Mouse (Mus musculus) testis, adult 2 months (tissue): Measurements from ENCODE around the gene Klhl7. TPM values are rescaled to one million over a fixed set of nuclear protein-coding genes. Genes with fewer than 3 reads are reported as not detected.
A peak's percentile ranks its signal among the peaks of the same experiment; 100 is the strongest.

Experiments
- H3K27ac ChIP-seq: fragments of 200-500 bp; 2 replicates; pipeline ENCODE4 v1.5.1; 2012; ENCODE audit warnings: low read depth, low read length; ENCODE audit not compliant: control insufficient read depth, insufficient read depth
- H3K27me3 ChIP-seq: fragments of 200-500 bp; 2 replicates; pipeline ENCODE4 v1.6.1; 2012; ENCODE audit warnings: mild to moderate bottlenecking, low read length, moderate library complexity; ENCODE audit not compliant: control insufficient read depth, insufficient read depth
- H3K36me3 ChIP-seq: fragments of 200-500 bp; 2 replicates; pipeline ENCODE4 v1.6.1; 2012; ENCODE audit warnings: mild to moderate bottlenecking, low read length; ENCODE audit not compliant: control insufficient read depth, insufficient read depth
- H3K4me1 ChIP-seq: fragments of 200-500 bp; 2 replicates; pipeline ENCODE4 v1.6.1; 2012; ENCODE audit warnings: low read length; ENCODE audit not compliant: control insufficient read depth, insufficient read depth
- H3K4me3 ChIP-seq: fragments of 200-500 bp; 2 replicates; pipeline ENCODE4 v1.5.1; 2012; ENCODE audit warnings: low read depth, mild to moderate bottlenecking, low read length, moderate library complexity, mixed read lengths; ENCODE audit not compliant: control insufficient read depth
- CTCF ChIP-seq: fragments of 200-500 bp; IDR thresholded peaks from 2 replicates; pipeline ENCODE4 v1.5.1; 2012; ENCODE audit warnings: low read depth, mild to moderate bottlenecking, inconsistent platforms, low read length, moderate library complexity; ENCODE audit not compliant: control insufficient read depth, insufficient read depth, insufficient replicate concordance
- POLR2A ChIP-seq: fragments of 200-500 bp; IDR thresholded peaks from 2 replicates; pipeline ENCODE4 v1.6.1; 2012; ENCODE audit warnings: low read depth, mild to moderate bottlenecking, inconsistent platforms, low read length, moderate library complexity; ENCODE audit not compliant: control insufficient read depth
- polyA plus RNA-seq: library from polyadenylated mRNA; depleted of rRNA; stranded (reverse); fragments of >200 nt; gene quantifications from 2 replicates; pipeline ENCODE4 v1.2.3, GENCODE M21; 2012

Gene Klhl7
- polyA plus RNA-seq, 1 experiment = 15.8 TPM

DNA sequence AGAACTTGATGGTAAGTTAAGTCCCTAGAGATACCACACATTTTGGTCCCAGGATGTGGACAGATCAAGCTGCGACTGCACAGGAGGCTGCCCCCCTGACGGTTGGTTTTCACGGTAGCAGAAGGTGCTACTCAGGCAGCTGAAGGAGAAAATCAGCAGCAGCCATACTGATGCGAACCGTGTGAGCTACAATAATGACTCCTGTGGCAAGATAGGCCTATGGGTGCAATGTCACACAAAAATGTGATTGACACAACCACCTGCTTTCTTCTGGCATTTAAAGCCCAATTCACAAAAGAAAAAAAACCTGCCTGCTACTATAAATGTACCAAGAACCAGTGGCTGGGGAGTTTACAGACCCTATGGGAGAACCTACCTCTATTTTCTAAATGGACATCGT lies 37.4 kb upstream of the Klhl7 start:
- H3K27ac ChIP-seq = no peak overlapping the region
- no peaks in the 10 kb centered on the region for H3K27me3 ChIP-seq
- H3K4me3 ChIP-seq = no peak overlapping the region
- H3K36me3 ChIP-seq = no peaks in the 10 kb centered on the region
- no peak for TF ChIP-seq POLR2A
- TF ChIP-seq CTCF = no peak
- H3K4me1 ChIP-seq = peaks cover 2% of the 10 kb centered on the region; the same call in 1 of the 2 replicates

DNA sequence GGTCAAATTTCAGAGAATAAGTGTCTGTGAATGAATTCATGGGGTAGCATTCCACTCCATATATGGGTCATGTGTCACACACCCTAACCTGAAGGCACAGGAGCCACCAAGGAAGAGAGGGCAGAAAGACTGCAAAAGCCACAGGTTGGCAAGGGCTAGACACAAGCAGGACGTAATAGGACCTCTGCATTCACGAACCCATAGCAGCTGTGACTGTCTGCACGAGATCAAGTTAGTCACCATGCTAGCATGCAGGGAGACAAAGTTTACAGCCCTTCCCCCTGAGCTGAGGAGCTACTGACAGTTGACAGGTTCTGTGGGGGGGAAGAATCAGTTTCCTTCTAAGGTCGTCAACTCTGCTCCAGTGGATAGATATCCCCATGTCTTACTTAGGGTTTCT lies 36.9 kb upstream of the Klhl7 start:
- TF ChIP-seq CTCF = no peak
- TF ChIP-seq POLR2A = no peak
- Histone ChIP-seq H3K27me3 (no peaks in the 10 kb centered on the region), H3K4me1 (peaks cover 2% of the 10 kb centered on the region; the same call in 1 of the 2 replicates), H3K36me3 (no peaks in the 10 kb centered on the region), H3K27ac (no peak overlapping the region), H3K4me3 (peak overlapping the region; percentile 62)

DNA sequence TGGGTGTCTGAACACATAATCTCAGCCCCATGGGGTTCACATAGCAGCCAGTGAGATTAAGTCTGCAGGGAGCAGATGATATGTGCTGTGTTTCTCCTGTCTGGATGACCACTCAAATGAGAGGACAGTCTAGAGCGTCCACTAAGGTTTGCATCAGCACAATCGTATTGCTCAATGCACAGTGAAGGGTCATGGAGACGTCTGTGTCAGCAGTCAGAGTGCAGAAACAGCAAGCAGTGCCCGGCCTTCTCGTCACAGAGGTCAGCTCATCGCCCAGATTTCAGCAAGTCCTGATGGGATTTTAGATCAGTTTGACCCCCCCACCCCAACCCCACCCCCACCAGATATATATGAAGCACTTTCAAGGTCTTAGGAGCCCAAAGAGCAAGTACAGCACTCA lies 31.4 kb upstream of the Klhl7 start:
- Histone ChIP-seq H3K27ac (no peak overlapping the region), H3K27me3 (no peaks in the 10 kb centered on the region), H3K4me3 (no peak overlapping the region), H3K4me1 (no peaks in the 10 kb centered on the region), H3K36me3 (no peaks in the 10 kb centered on the region)
- TF ChIP-seq POLR2A (no peak), CTCF (no peak)

DNA sequence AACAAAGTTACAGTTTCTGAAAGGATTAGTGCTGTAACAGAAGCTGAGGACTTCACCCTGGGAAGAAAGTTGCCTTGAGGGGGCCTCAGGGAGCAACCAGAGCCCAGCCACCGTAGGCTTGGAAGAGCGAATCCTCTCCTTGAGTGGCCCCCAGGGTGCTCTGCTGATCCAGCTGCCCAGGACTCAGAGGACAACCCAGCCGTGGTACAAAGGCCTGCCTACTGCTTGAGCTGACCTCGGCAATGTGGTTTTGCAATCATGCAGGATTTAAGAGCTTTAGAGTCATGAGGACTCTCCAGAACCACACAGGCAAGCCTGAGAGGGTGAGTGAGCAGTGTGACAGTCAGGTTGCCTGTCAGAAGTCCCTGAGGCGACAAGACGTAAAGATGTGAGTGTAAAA lies 28.4 kb upstream of the Klhl7 start:
- H3K27me3 ChIP-seq = no peaks in the 10 kb centered on the region
- TF ChIP-seq POLR2A (no peak), CTCF (no peak)
- H3K27ac ChIP-seq = no peak overlapping the region
- H3K36me3 ChIP-seq = no peaks in the 10 kb centered on the region
- peaks cover 2% of the 10 kb centered on the region; the same call in 1 of the 2 replicates for H3K4me1 ChIP-seq
- no peak overlapping the region for H3K4me3 ChIP-seq

DNA sequence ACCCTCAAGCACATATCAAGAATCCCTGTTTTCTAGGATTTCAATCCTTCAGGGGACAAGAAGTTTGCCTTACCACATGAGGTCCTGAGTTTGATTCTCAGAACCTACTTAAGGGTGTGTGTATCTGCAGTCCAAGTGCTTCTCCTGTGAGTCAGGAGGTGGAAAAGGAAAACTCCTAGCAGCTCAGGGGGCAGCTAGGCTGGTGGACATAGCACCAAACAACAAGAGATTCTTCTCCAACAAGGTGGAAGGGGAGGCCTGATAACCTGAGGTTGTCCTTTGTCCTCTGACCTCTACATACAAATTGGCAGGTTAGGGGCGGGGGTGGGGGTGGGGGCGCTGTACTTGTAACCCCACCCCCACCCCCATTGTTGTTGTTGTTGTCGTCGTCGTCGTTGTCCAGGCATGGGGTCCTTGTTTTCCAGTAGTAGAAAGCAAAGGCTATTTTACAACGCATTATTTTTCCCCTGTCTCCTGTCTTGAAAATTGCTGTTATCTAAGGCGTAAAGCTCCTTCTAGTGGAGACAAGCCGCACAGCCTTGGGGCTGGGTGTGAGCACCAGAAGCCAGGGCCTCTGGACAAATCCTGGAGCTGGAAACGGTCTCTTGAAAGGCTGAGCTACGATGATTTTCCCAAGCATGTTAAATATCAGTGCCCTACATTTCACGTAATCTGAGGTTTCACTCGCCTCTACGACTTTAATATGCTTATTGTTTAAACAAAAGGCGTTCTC lies 23.3 kb upstream of the Klhl7 start:
- peaks cover 4% of the 10 kb centered on the region for H3K4me1 ChIP-seq
- TF ChIP-seq POLR2A (no peak), CTCF (peak; percentile 35; the same call in 1 of the 2 replicates)
- no peak overlapping the region; the same call in 1 of the 2 replicates for H3K4me3 ChIP-seq
- no peaks in the 10 kb centered on the region for H3K36me3 ChIP-seq
- H3K27me3 ChIP-seq = no peaks in the 10 kb centered on the region
- no peak overlapping the region for H3K27ac ChIP-seq

DNA sequence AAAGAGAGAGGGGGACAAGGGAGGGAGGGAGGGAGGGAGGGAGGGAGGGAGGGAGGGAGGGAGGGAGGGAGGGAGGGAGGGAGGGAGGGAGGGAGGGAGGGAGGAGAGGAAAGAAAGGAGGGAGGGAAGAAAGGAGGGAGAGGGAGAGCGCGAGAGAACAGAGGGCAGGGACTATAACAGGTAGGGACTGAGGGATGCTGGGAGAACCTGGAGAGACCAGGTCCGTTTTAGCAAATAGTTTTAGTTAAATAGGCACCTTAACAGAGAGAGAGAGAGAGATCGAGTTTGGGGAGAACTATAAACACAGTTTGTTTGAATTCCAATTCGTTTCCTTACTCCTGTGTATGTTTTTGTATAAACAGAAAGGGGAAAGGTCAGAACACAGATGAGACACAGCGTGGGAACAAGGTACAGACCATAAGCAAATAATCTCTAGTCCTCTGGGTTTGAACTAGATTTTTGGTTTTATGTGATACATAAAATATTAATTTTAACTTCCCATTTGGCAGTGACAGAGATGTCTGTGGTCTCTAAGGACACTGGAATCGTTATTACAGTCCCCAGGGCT lies 22.6 kb upstream of the Klhl7 start:
- Histone ChIP-seq H3K27ac (no peak overlapping the region), H3K27me3 (no peaks in the 10 kb centered on the region), H3K4me1 (peaks cover 4% of the 10 kb centered on the region), H3K4me3 (no peak overlapping the region; the same call in 1 of the 2 replicates), H3K36me3 (no peaks in the 10 kb centered on the region)
- TF ChIP-seq POLR2A (no peak), CTCF (no peak)

DNA sequence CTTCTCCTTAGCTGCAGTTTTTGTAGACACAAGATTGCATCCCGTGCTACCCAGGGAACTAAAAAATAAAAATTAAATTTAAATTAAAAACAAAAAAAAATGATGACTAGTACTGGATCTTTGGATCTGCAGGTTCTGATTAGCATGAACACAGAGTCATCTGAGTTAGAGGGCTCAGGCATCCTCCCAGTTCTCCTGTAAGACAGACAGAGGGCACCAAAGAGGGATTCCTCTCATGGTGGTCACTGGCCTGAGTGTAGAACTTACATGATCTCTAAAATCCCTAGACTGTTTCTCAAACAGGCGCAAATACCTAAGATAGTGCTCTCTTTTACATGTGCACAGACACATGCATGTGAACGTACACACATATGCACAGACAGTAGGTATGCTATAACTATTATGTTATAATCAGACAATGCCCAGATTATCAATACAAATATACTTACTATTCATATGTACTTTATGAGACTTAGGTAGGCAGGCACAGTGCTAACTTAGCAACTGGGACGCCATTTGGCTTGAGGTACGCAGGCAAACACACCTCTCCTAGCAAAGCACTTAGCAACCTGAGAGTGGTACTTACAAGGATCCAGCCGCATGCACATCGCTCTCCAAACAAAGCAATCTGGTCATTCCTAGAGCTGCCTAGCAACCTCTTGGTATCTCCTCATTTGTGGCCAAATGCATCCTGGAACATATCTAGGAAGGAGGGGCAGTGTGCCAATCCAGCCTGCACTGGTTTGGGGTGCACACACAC lies 21.8 kb upstream of the Klhl7 start:
- no peaks in the 10 kb centered on the region for H3K27me3 ChIP-seq
- H3K4me1 ChIP-seq = peaks cover 4% of the 10 kb centered on the region
- H3K4me3 ChIP-seq = no peak overlapping the region
- no peaks in the 10 kb centered on the region for H3K36me3 ChIP-seq
- no peak overlapping the region for H3K27ac ChIP-seq
- TF ChIP-seq CTCF (no peak), POLR2A (no peak)
